8 mouse cellular contexts compared by ENCODE assay signal in the genomic region with DNA sequence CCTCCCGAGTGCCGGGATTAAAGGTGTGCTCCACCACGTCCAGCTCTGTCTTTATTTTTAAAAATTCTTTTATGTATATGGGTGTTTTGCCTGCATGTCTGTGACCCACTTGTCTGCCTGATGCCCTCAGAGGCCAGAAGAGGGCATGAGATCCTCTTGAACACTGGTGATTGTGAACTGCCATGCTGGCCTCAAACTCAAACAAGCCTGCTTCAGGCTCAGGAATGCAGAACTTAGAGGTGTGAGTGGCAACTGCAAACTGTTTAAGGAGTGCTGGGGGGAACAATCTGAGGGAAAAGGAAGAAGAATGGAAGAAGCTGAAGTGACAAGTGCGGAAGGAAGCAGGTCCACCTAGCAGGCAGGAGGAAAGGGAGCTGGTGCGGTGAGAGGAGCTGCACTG. TPM values are rescaled to one million over a fixed set of nuclear protein-coding genes. Genes with fewer than 3 reads are reported as not detected.
DNase-seq lines count a peak whose midpoint lies in the region; ATAC-seq and TF ChIP-seq lines count a peak whose summit lies in the region.

No protein-coding gene starts in this region.

- TF ChIP-seq POLR2A in cortical plate, adult 2 months (IDR thresholded peaks at IDR 0.05; ENCODE audit: extremely low read depth, insufficient read depth, low read length): no peak

- peak; percentile 32; the same call in 1 of the 2 replicates for TF ChIP-seq CTCF in cortical plate, adult 2 months (IDR thresholded peaks at IDR 0.05; ENCODE audit: extremely low read depth, insufficient read depth, low read length)
- no peak for TF ChIP-seq CTCF in forebrain, postnatal 0 days (IDR thresholded peaks at IDR 0.05; ENCODE audit: low read depth)

- H3K9ac ChIP-seq in kidney, embryonic 16.5 days (replicated peaks; ENCODE audit: low read length): no peak overlapping the region
- H3K9ac ChIP-seq in liver, embryonic 11.5 days (ENCODE audit: low read depth, low read length): peak overlapping the region; percentile 44
- no peak overlapping the region for H3K9ac ChIP-seq in hindbrain, embryonic 14.5 days
- no peak overlapping the region for H3K9ac ChIP-seq in forebrain, postnatal 0 days

- H3K4me2 ChIP-seq in kidney, embryonic 16.5 days (replicated peaks; ENCODE audit: low read depth, low read length): no peak overlapping the region
- peak overlapping the region; percentile 88 for H3K4me2 ChIP-seq in liver, embryonic 11.5 days
- H3K4me2 ChIP-seq in hindbrain, embryonic 14.5 days (replicated peaks): no peak overlapping the region
- no peak overlapping the region for H3K4me2 ChIP-seq in forebrain, postnatal 0 days (ENCODE audit: low read depth)

- H3K9me3 ChIP-seq in kidney, embryonic 16.5 days (ENCODE audit: low read length): no peaks in the 10 kb centered on the region
- H3K9me3 ChIP-seq in liver, embryonic 11.5 days (ENCODE audit: control insufficient read depth, low read length): no peaks in the 10 kb centered on the region
- no peaks in the 10 kb centered on the region for H3K9me3 ChIP-seq in hindbrain, embryonic 14.5 days (ENCODE audit: control insufficient read depth, low read length)
- H3K9me3 ChIP-seq in forebrain, postnatal 0 days (ENCODE audit: low read length): no peaks in the 10 kb centered on the region

- H3K4me3 ChIP-seq in kidney, embryonic 16.5 days (ENCODE audit: low read length): no peak overlapping the region
- no peak overlapping the region for H3K4me3 ChIP-seq in cortical plate, adult 2 months (ENCODE audit: insufficient read depth, low read length)
- 0 out of 2 replicates have a peak overlapping the region, but pooled peaks have one; percentile 90 for H3K4me3 ChIP-seq in liver, embryonic 11.5 days (ENCODE audit: low read depth, low read length)
- no peak overlapping the region for H3K4me3 ChIP-seq in hindbrain, embryonic 14.5 days (replicated peaks; ENCODE audit: low read length)
- H3K4me3 ChIP-seq in forebrain, postnatal 0 days (ENCODE audit: low read depth, low read length): no peak overlapping the region

- no peaks in the 10 kb centered on the region for H3K36me3 ChIP-seq in kidney, embryonic 16.5 days (ENCODE audit: insufficient read depth, low read length)
- H3K36me3 ChIP-seq in liver, embryonic 11.5 days (ENCODE audit: control insufficient read depth, insufficient read depth, low read length): no peaks in the 10 kb centered on the region; the same call in 1 of the 2 replicates
- H3K36me3 ChIP-seq in splenic B cell, adult 2 months (ENCODE audit: control insufficient read depth, insufficient read depth, low read length, poor library complexity, severe bottlenecking): no peaks in the 10 kb centered on the region
- no peaks in the 10 kb centered on the region for H3K36me3 ChIP-seq in hindbrain, embryonic 14.5 days (replicated peaks; ENCODE audit: control insufficient read depth, insufficient read depth)
- no peaks in the 10 kb centered on the region for H3K36me3 ChIP-seq in forebrain, postnatal 0 days (ENCODE audit: insufficient read depth)

- peak; percentile 49 for DNase-seq in kidney, adult 18-20 months
- DNase-seq in liver, embryonic 11.5 days (ENCODE audit: low spot score): peak; percentile 31
- DNase-seq in splenic B cell, adult 2 months (ENCODE audit: low read depth, low spot score): peak; percentile 76
- no peak for DNase-seq in hindbrain, embryonic 14.5 days (ENCODE audit: low spot score)
- no peak for DNase-seq in forebrain, postnatal 0 days
- no peak for DNase-seq in layer of hippocampus, adult 9-10 months (ENCODE audit: low spot score)

- WGBS in kidney, embryonic 16.5 days: 94% methylated on average over 5 of the region's 5 CpGs
- 81% methylated on average over 5 of the region's 5 CpGs for WGBS in liver, embryonic 11.5 days
- WGBS in hindbrain, embryonic 14.5 days: 92% methylated on average over 5 of the region's 5 CpGs
- WGBS in forebrain, postnatal 0 days: 92% methylated on average over 5 of the region's 5 CpGs

- no peak overlapping the region for H3K27ac ChIP-seq in kidney, embryonic 16.5 days (ENCODE audit: low read length)
- H3K27ac ChIP-seq in cortical plate, adult 2 months (ENCODE audit: insufficient read depth, low read length): no peak overlapping the region
- peak overlapping the region; percentile 49; the same call in 1 of the 2 replicates for H3K27ac ChIP-seq in liver, embryonic 11.5 days (ENCODE audit: low read depth, low read length)
- no peak overlapping the region for H3K27ac ChIP-seq in hindbrain, embryonic 14.5 days
- H3K27ac ChIP-seq in forebrain, postnatal 0 days (ENCODE audit: low read depth, low read length): no peak overlapping the region

- no peaks in the 10 kb centered on the region for H3K27me3 ChIP-seq in kidney, embryonic 16.5 days (ENCODE audit: insufficient read depth, low read length)
- no peaks in the 10 kb centered on the region for H3K27me3 ChIP-seq in liver, embryonic 11.5 days (replicated peaks; ENCODE audit: control insufficient read depth, insufficient read depth, low read length)
- H3K27me3 ChIP-seq in splenic B cell, adult 2 months (ENCODE audit: control insufficient read depth, insufficient read depth, low read length, poor library complexity, severe bottlenecking): no peaks in the 10 kb centered on the region
- H3K27me3 ChIP-seq in hindbrain, embryonic 14.5 days (ENCODE audit: control insufficient read depth, insufficient read depth, low read length): no peaks in the 10 kb centered on the region
- H3K27me3 ChIP-seq in forebrain, postnatal 0 days (ENCODE audit: insufficient read depth, low read length): no peaks in the 10 kb centered on the region

- no peak for ATAC-seq in kidney, embryonic 16.5 days (ENCODE audit: low FRiP score, low TSS enrichment)
- no peak for ATAC-seq in liver, embryonic 11.5 days (replicated peaks; ENCODE audit: low FRiP score)
- no peak for ATAC-seq in hindbrain, embryonic 14.5 days (ENCODE audit: low FRiP score)
- ATAC-seq in forebrain, postnatal 0 days: no peak

- H3K4me1 ChIP-seq in kidney, embryonic 16.5 days (ENCODE audit: insufficient read depth, low read length): peaks cover 14% of the 10 kb centered on the region
- H3K4me1 ChIP-seq in cortical plate, adult 2 months (ENCODE audit: control insufficient read depth, insufficient read depth, low read length): no peaks in the 10 kb centered on the region; the same call in 1 of the 2 replicates
- H3K4me1 ChIP-seq in liver, embryonic 11.5 days (replicated peaks; ENCODE audit: control insufficient read depth, insufficient read depth, low read length): peaks cover 11% of the 10 kb centered on the region; the same call in 1 of the 2 replicates
- peaks cover 10% of the 10 kb centered on the region; the same call in 1 of the 2 replicates for H3K4me1 ChIP-seq in hindbrain, embryonic 14.5 days (replicated peaks; ENCODE audit: control insufficient read depth, insufficient read depth, low read length)
- H3K4me1 ChIP-seq in forebrain, postnatal 0 days (ENCODE audit: insufficient read depth): peaks cover 5% of the 10 kb centered on the region; the same call in 1 of the 2 replicates

RNA-seq across cellular contexts. Expression of a gene that starts 1.5 kb away (rescaled TPM):
- 30.7 and 38.1 TPM in 2 replicates for polyA plus RNA-seq in kidney, embryonic 16.5 days (2015; fragmentation: Nextera tagmentation; extraction: Ambion mirVana)
- polyA plus RNA-seq in cortical plate, adult 2 months (2012; rRNA removed): 51.9 and 54.9 TPM in 2 replicates
- 132 and 145 TPM in 2 replicates for polyA plus RNA-seq in liver, embryonic 11.5 days (2014; fragmentation: Nextera tagmentation; extraction: Ambion mirVana)
- polyA plus RNA-seq in hindbrain, embryonic 14.5 days (2014; fragmentation: Nextera tagmentation; extraction: Ambion mirVana): 23.1 and 23.2 TPM in 2 replicates
- total RNA-seq in forebrain, postnatal 0 days (2014; rRNA removed): 43.4 and 45.0 TPM in 2 replicates
- polyA plus RNA-seq in forebrain, postnatal 0 days (2015; fragmentation: Nextera tagmentation; extraction: Ambion mirVana): 21.2 and 23.6 TPM in 2 replicates

RNA-seq across cellular contexts. Expression of a gene that starts 12.4 kb away (rescaled TPM):
- 72.7 and 94.8 TPM in 2 replicates for polyA plus RNA-seq in kidney, embryonic 16.5 days (2015; fragmentation: Nextera tagmentation; extraction: Ambion mirVana)
- polyA plus RNA-seq in cortical plate, adult 2 months (2012; rRNA removed): 56.4 and 57.2 TPM in 2 replicates
- 75.2 and 86.4 TPM in 2 replicates for polyA plus RNA-seq in liver, embryonic 11.5 days (2014; fragmentation: Nextera tagmentation; extraction: Ambion mirVana)
- 87.6 and 89.3 TPM in 2 replicates for polyA plus RNA-seq in hindbrain, embryonic 14.5 days (2014; fragmentation: Nextera tagmentation; extraction: Ambion mirVana)
- total RNA-seq in forebrain, postnatal 0 days (2014; rRNA removed): 41.7 and 52.1 TPM in 2 replicates
- polyA plus RNA-seq in forebrain, postnatal 0 days (2015; fragmentation: Nextera tagmentation; extraction: Ambion mirVana): 44.1 and 70.4 TPM in 2 replicates

RNA-seq across cellular contexts. Expression of a gene that starts 39.9 kb away (rescaled TPM):
- polyA plus RNA-seq in kidney, embryonic 16.5 days (2015; fragmentation: Nextera tagmentation; extraction: Ambion mirVana): 34.7 and 36.8 TPM in 2 replicates
- 26.9 and 27.1 TPM in 2 replicates for polyA plus RNA-seq in cortical plate, adult 2 months (2012; rRNA removed)
- polyA plus RNA-seq in liver, embryonic 11.5 days (2014; fragmentation: Nextera tagmentation; extraction: Ambion mirVana): 18.7 and 19.8 TPM in 2 replicates
- 28.5 and 29.7 TPM in 2 replicates for polyA plus RNA-seq in hindbrain, embryonic 14.5 days (2014; fragmentation: Nextera tagmentation; extraction: Ambion mirVana)
- 37.9 and 38.2 TPM in 2 replicates for total RNA-seq in forebrain, postnatal 0 days (2014; rRNA removed)
- polyA plus RNA-seq in forebrain, postnatal 0 days (2015; fragmentation: Nextera tagmentation; extraction: Ambion mirVana): 39.4 and 41.2 TPM in 2 replicates

RNA-seq across cellular contexts. Expression of a gene that starts 44.7 kb away (rescaled TPM):
- polyA plus RNA-seq in kidney, embryonic 16.5 days (2015; fragmentation: Nextera tagmentation; extraction: Ambion mirVana): 27.4 and 29.4 TPM in 2 replicates
- 11.5 TPM in 2 replicates for polyA plus RNA-seq in cortical plate, adult 2 months (2012; rRNA removed)
- polyA plus RNA-seq in liver, embryonic 11.5 days (2014; fragmentation: Nextera tagmentation; extraction: Ambion mirVana): 13.6 and 14.0 TPM in 2 replicates
- 8.5 and 9.0 TPM in 2 replicates for polyA plus RNA-seq in hindbrain, embryonic 14.5 days (2014; fragmentation: Nextera tagmentation; extraction: Ambion mirVana)
- total RNA-seq in forebrain, postnatal 0 days (2014; rRNA removed): 15.9 and 16.0 TPM in 2 replicates
- polyA plus RNA-seq in forebrain, postnatal 0 days (2015; fragmentation: Nextera tagmentation; extraction: Ambion mirVana): 16.6 and 17.7 TPM in 2 replicates

Comparison
In these comparisons a context has a peak if more than half of its experiments do, and no peak if none do; other contexts are left out.
1. DNase-seq: peak in kidney, adult 18-20 months (single experiment), liver, embryonic 11.5 days (single experiment) and splenic B cell, adult 2 months (single experiment); none in hindbrain, embryonic 14.5 days (single experiment), forebrain, postnatal 0 days (single experiment) and layer of hippocampus, adult 9-10 months (single experiment).